ENCODE assay signal across 11 mouse cellular contexts in genomic region chr15:30757991-30758390, GRCm38 (mm10).
DNase-seq lines count a peak whose midpoint lies in the region.
"Had no signal": no experiment of that assay in that cellular context is flagged by ENCODE, and none has a peak within 500 bp of the region (broad histone marks: within the 10 kb centered on the region; RNA-seq: fewer than 3 reads in every experiment).

No protein-coding gene starts in this region.

- DNase-seq in cerebellum, adult 11-12 months, result peak; percentile 25
- DNase-seq in cerebellum, postnatal 4 days (ENCODE audit: low spot score in 2 of 2), result no peak
- peak; percentile 30 for DNase-seq in cerebellum, adult 9-11 months
- DNase-seq in cerebellum, postnatal 36 days, result no peak
- peak; percentile 21 to 50 for DNase-seq in cerebellum, postnatal 25 days
- DNase-seq in spleen, postnatal 36 days (ENCODE audit: low spot score in 2 of 2), result no peak
- DNase-seq: adrenal gland, adult 2 months; adrenal gland, postnatal 10 days; adrenal gland, postnatal 25 days; embryo, embryonic 11 days; forebrain, postnatal 0 days had no signal

Comparison
In these comparisons a context has a peak if more than half of its experiments do, and no peak if none do; other contexts are left out.
1. DNase-seq: peak in cerebellum, adult 11-12 months (single experiment), cerebellum, adult 9-11 months (single experiment) and cerebellum, postnatal 25 days (2 of 2); none in cerebellum, postnatal 4 days (0 of 2), cerebellum, postnatal 36 days (0 of 2) and spleen, postnatal 36 days (0 of 2).